Mouse (Mus musculus) central nervous system, embryonic 11.5 days (tissue): ENCODE measurements around the gene Azgp1. TPM values are rescaled to one million over a fixed set of nuclear protein-coding genes. Genes with fewer than 3 reads are reported as not detected.

Experiments
- polyA plus RNA-seq: library from polyadenylated mRNA; depleted of rRNA; stranded (reverse); fragments of >200 nt; gene quantifications from 2 replicates; pipeline ENCODE4 v1.2.3, GENCODE M21; 2012; rRNA removed

Azgp1 gene
- not detected in 2 replicates for polyA plus RNA-seq

GRCm38 (mm10) chr5:137981300-137981699 lies at the start of gene Azgp1:
Gene Azgp1, plus strand, starts transcription at chr5:137981520.

GRCm38 (mm10) chr5:137962945-137963344 lies 18.4 kb upstream of the Azgp1 start, which contains the start of gene Gjc3:
Gene Gjc3, minus strand, starts transcription at chr5:137963098.

GRCm38 (mm10) chr5:138020961-138021479 lies 39.7 kb downstream of the Azgp1 start, which contains the start of the genes Smok3a and Smok3b:
Gene Smok3a, plus strand, starts transcription at chr5:138021261.
Gene Smok3b, plus strand, starts transcription at chr5:138021429.

Other genes starting within 250 kb of the Azgp1 start
- 40.0 and 67.1 TPM in 2 replicates for gene Nyap1, start 239.9 kb upstream of the Azgp1 start, polyA plus RNA-seq
- 35.3 and 42.8 TPM in 2 replicates for gene Tsc22d4, start 235.8 kb upstream of the Azgp1 start, polyA plus RNA-seq
- 45.8 and 159 TPM in 2 replicates for gene Ppp1r35, start 202.7 kb upstream of the Azgp1 start, polyA plus RNA-seq
- gene Mepce, start 193.9 kb upstream of the Azgp1 start, polyA plus RNA-seq = 35.3 and 36.9 TPM in 2 replicates
- gene Zcwpw1, start 193.7 kb upstream of the Azgp1 start, polyA plus RNA-seq = 18.1 and 26.0 TPM in 2 replicates
- gene Pilra, start 145.2 kb upstream of the Azgp1 start, polyA plus RNA-seq = 0.27 and 0.35 TPM in 2 replicates
- 0.02 and 0.12 TPM in 2 replicates for gene Pilrb1, start 123.4 kb upstream of the Azgp1 start, polyA plus RNA-seq
- gene Pilrb2, start 109.7 kb upstream of the Azgp1 start, polyA plus RNA-seq = 0.09 and 0.24 TPM in 2 replicates
- 0.02 and 0.08 TPM in 2 replicates for gene Cyp3a13, start 59.9 kb upstream of the Azgp1 start, polyA plus RNA-seq
- gene Gjc3, start 18.4 kb upstream of the Azgp1 start, polyA plus RNA-seq = 0.10 and 0.37 TPM in 2 replicates
- gene Smok3a, start 39.7 kb downstream of the Azgp1 start, polyA plus RNA-seq = not detected in 2 replicates
- not detected in 2 replicates for gene Smok3b, start 39.9 kb downstream of the Azgp1 start, polyA plus RNA-seq
- gene Smok3c, start 71.7 kb downstream of the Azgp1 start, polyA plus RNA-seq = not detected in 2 replicates
- gene Zkscan1, start 103.6 kb downstream of the Azgp1 start, polyA plus RNA-seq = 16.0 and 21.4 TPM in 2 replicates
- gene Zscan21, start 135.4 kb downstream of the Azgp1 start, polyA plus RNA-seq = 60.7 and 72.1 TPM in 2 replicates
- 15.0 and 20.4 TPM in 2 replicates for gene Zfp113, start 174.2 kb downstream of the Azgp1 start, polyA plus RNA-seq
- 98.2 and 167 TPM in 2 replicates for gene Cops6, start 179.6 kb downstream of the Azgp1 start, polyA plus RNA-seq
- gene Ap4m1, start 190.5 kb downstream of the Azgp1 start, polyA plus RNA-seq = 50.7 and 67.8 TPM in 2 replicates
- 257 and 285 TPM in 2 replicates for gene Mcm7, start 190.9 kb downstream of the Azgp1 start, polyA plus RNA-seq
- 79.7 and 99.7 TPM in 2 replicates for gene Taf6, start 205.9 kb downstream of the Azgp1 start, polyA plus RNA-seq
- 53.3 and 94.0 TPM in 2 replicates for gene Cnpy4, start 206.0 kb downstream of the Azgp1 start, polyA plus RNA-seq
- gene Mblac1, start 212.8 kb downstream of the Azgp1 start, polyA plus RNA-seq = 7.2 and 12.9 TPM in 2 replicates
- gene Nxpe5, start 244.4 kb downstream of the Azgp1 start, polyA plus RNA-seq = not detected in 2 replicates